Mouse (Mus musculus) ES-E14 (cell line): ENCODE measurements around the gene Rbpj.

Source experiments
- CHD2 ChIP-seq: IDR thresholded peaks from 2 replicates; pipeline ENCODE4 v1.6.1; 2014; ENCODE audit warnings: mild to moderate bottlenecking, low read depth, low read length, inconsistent platforms
- MAFK ChIP-seq: IDR thresholded peaks from 2 replicates; pipeline ENCODE4 v1.6.1; 2014; ENCODE audit warnings: mild to moderate bottlenecking, low read depth, low read length, inconsistent platforms; ENCODE audit not compliant: insufficient read depth
- ZC3H11A ChIP-seq: IDR thresholded peaks from 2 replicates; pipeline ENCODE4 v1.6.1; 2012; ENCODE audit warnings: low read depth, mild to moderate bottlenecking, inconsistent platforms, low read length, borderline replicate concordance

DNA sequence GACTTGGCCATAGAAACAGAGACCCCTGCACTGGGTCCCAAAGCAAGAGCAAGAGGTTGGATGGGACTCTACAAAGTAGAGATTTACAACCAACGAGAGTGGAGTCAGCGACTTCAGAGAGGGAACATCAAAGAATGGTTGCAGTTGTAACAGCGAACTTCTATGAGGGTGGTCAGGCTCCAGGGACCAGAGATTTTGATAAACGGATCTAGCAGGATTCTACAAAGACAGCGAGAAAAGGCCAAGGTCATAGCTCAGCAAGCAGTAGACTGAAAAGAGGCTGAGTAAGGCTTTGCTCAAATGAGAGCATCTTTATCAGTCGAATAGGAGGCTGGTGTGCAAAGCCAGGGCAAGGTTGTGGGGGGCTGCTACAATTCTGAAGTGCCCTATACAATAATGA, 13.2 kb downstream of the Rbpj start:
- no peak for TF ChIP-seq CHD2
- TF ChIP-seq ZC3H11A = no peak
- no peak for TF ChIP-seq MAFK
